Mouse (Mus musculus): ENCODE data around the gene Sgms2.

- TF ChIP-seq CTCF (IDR thresholded peaks at IDR 0.05; ENCODE audit: extremely low read depth, insufficient read length, insufficient replicate concordance, low read depth, low read length) (no peak), POLR2A (IDR thresholded peaks at IDR 0.05; ENCODE audit: low read depth, low read length) (no peak)
These were observed 174.1 kb downstream of the Sgms2 start for GRCm38 (mm10) chr3:131317126-131317525.
